Mouse (Mus musculus): ENCODE measurements at regions not wholly inside any gene's neighbourhood (a gene's known extent, or its start where the extent isn't known, plus 50 kb on each side); places are given as distances from the start of the nearest gene placed in this dataset.

DNA sequence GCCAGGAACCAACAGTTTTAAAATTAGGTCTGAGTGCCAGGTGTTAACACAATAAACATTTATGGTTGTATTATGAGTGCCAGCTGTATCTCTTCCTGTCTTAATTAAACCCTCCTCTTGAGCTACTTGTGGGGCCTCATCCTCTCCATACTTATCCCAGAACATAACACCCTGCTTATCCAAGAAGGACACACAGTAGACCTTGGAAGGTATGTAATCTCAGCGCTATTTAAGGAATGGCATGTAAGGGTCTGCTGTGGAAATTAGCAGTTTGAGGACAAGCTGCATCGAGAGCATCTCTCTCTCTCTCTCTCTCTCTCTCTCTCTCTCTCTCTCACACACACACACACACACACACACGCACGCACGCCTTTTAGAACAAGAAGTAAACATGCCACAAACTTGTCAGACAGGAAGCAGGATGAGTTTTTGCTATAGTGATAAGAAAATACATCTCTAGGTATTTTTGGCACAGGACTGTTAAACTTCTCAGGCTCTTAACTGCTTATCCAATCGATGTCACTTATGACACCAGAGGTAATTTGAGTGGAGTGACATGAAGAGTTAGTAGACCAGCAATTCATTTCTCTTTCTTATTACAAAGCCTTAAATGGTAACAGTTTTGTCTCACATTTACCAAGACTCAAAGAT lies 146.8 kb upstream of the Slco6d1 start:
- TF ChIP-seq CTCF (conservative IDR thresholded peaks at IDR 0.05; ENCODE audit: insufficient read depth, insufficient read length, low read depth, low read length) (no peak), POLR2A (IDR thresholded peaks at IDR 0.05; ENCODE audit: low read depth, low read length) (no peak)
